Mouse (Mus musculus) E14TG2a.4 (cell line): ENCODE results near the gene Polr3h.

ENCODE experiments used
- CTCF ChIP-seq: conservative IDR thresholded peaks from 2 replicates; pipeline ENCODE4 v1.5.1; 2014; ENCODE audit warnings: low read length
- NANOG ChIP-seq: IDR thresholded peaks from 2 replicates; pipeline ENCODE4 v1.6.1; 2014; ENCODE audit warnings: borderline replicate concordance, low read length, mixed read lengths
- POU5F1 ChIP-seq: IDR thresholded peaks from 2 replicates; pipeline ENCODE4 v1.6.1; 2014; ENCODE audit warnings: low read length, borderline replicate concordance

- TF ChIP-seq CTCF: no peak
- no peak for TF ChIP-seq NANOG
- TF ChIP-seq POU5F1: no peak
These were observed 40.6 kb downstream of the Polr3h start for GRCm38 (mm10) chr15:81885418-81885934.
